Mouse (Mus musculus): Measurements from ENCODE around the gene Pknox1.

DNA sequence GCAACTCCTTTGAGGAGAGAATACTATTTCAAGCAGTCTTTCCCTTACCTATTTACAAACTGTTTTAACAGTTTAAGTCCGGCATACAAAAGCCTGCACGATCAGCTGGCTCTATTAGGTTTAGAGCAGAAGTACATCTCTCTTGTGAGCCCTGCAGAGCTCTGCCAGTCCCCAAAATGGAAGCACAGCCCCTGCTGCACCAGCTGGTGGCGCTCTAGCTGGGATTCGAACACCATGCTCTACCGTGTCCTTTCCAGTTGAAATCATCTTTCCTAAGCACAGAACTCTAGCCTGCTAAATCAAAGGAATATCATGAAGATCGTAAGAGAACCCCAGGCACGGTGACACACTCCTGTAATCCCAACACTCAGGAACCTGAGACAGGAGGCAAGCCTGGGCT is 41.9 kb downstream of the Pknox1 start:
- TF ChIP-seq CTCF (IDR thresholded peaks at IDR 0.05; ENCODE audit: extremely low read depth, insufficient read length, insufficient replicate concordance, low read depth, low read length) (no peak), POLR2A (IDR thresholded peaks at IDR 0.05; ENCODE audit: low read depth, low read length) (no peak)
